Mouse (Mus musculus) urinary bladder, postnatal 10 days (tissue): Measurements from ENCODE around the gene Apoh.

Source experiments
- DNase-seq: peaks from one replicate; pipeline ENCODE4 v3.0.0; 2022; ENCODE audit warnings: low spot score

Apoh gene

GRCm38 (mm10) chr11:108384920-108385665 lies 41.9 kb downstream of the Apoh start:
- no peak for DNase-seq

- DNase-seq: no peak
Observed at GRCm38 (mm10) chr11:108385666-108386024, 42.5 kb downstream of the Apoh start.

- DNase-seq: no peak
Observed at GRCm38 (mm10) chr11:108395061-108395460, 51.9 kb downstream of the Apoh start.

GRCm38 (mm10) chr11:108396076-108396829 lies 53.1 kb downstream of the Apoh start:
- DNase-seq: no peak

- DNase-seq: no peak
Observed at GRCm38 (mm10) chr11:108409876-108410644, 66.9 kb downstream of the Apoh start.

- no peak for DNase-seq
Observed at GRCm38 (mm10) chr11:108416360-108416759, 73.2 kb downstream of the Apoh start.

- no peak for DNase-seq
Observed at GRCm38 (mm10) chr11:108418540-108418939, 75.4 kb downstream of the Apoh start.

GRCm38 (mm10) chr11:108419242-108419641 lies 76.1 kb downstream of the Apoh start:
- DNase-seq: no peak

- DNase-seq: no peak
Observed at GRCm38 (mm10) chr11:108420751-108421150, 77.6 kb downstream of the Apoh start.

- no peak for DNase-seq
Observed at GRCm38 (mm10) chr11:108423221-108423620, 80.1 kb downstream of the Apoh start.

- no peak for DNase-seq
Observed at GRCm38 (mm10) chr11:108424111-108424510, 81.0 kb downstream of the Apoh start.

- peak; percentile 91 for DNase-seq
Observed at GRCm38 (mm10) chr11:108424889-108425591, 81.9 kb downstream of the Apoh start, which contains the start of gene Cep112. Cep112 (plus strand) TSS chr11:108425192.

GRCm38 (mm10) chr11:108425592-108425921 lies 82.4 kb downstream of the Apoh start:
- no peak for DNase-seq

- no peak for DNase-seq
Observed at GRCm38 (mm10) chr11:108426086-108426485, 82.9 kb downstream of the Apoh start.

GRCm38 (mm10) chr11:108427191-108427590 lies 84.0 kb downstream of the Apoh start:
- no peak for DNase-seq

- DNase-seq: no peak
Observed at GRCm38 (mm10) chr11:108429076-108429475, 85.9 kb downstream of the Apoh start.

GRCm38 (mm10) chr11:108443893-108444563 lies 100.9 kb downstream of the Apoh start:
- no peak for DNase-seq

GRCm38 (mm10) chr11:108447148-108447547 lies 104.0 kb downstream of the Apoh start:
- DNase-seq: no peak

- DNase-seq: peak; percentile 39
Observed at GRCm38 (mm10) chr11:108449811-108450210, 106.7 kb downstream of the Apoh start.

GRCm38 (mm10) chr11:108459599-108459998 lies 116.4 kb downstream of the Apoh start:
- DNase-seq: no peak
